Mouse (Mus musculus) kidney, adult 2 months (tissue): Measurements from ENCODE around the gene Cpeb4. TPM values are rescaled to one million over a fixed set of nuclear protein-coding genes. Genes with fewer than 3 reads are reported as not detected.
"Not testable (repeated sequence)": the region's sequence is repeated elsewhere in the genome, so short reads cannot be mapped to it uniquely, and the experiment has no call there.

Source experiments
- DNase-seq: peaks from one replicate; pipeline ENCODE4 v3.0.0; 2021
- H3K27ac ChIP-seq: fragments of 200-500 bp; 2 replicates; pipeline ENCODE4 v1.5.1; 2012; ENCODE audit warnings: low read depth, low read length, control low read depth, inconsistent platforms; ENCODE audit not compliant: insufficient read depth
- H3K27me3 ChIP-seq: fragments of 200-500 bp; replicated peaks from 2 replicates; pipeline ENCODE4 v1.6.1; 2012; ENCODE audit warnings: mild to moderate bottlenecking, moderate library complexity, low read length, inconsistent platforms; ENCODE audit not compliant: control insufficient read depth, insufficient read depth
- H3K36me3 ChIP-seq: fragments of 200-500 bp; 2 replicates; pipeline ENCODE4 v1.6.1; 2012; ENCODE audit warnings: mild to moderate bottlenecking, moderate library complexity, low read length, inconsistent platforms; ENCODE audit not compliant: control insufficient read depth, insufficient read depth
- H3K4me1 ChIP-seq: fragments of 200-500 bp; 2 replicates; pipeline ENCODE4 v1.6.1; 2011; ENCODE audit warnings: low read length; ENCODE audit not compliant: control insufficient read depth, insufficient read depth
- H3K4me3 ChIP-seq: fragments of 200-500 bp; 2 replicates; pipeline ENCODE4 v1.5.1; 2011; ENCODE audit warnings: mild to moderate bottlenecking, low read depth, low read length, control low read depth; ENCODE audit not compliant: insufficient read depth
- CTCF ChIP-seq: fragments of 200-500 bp; conservative IDR thresholded peaks from 2 replicates; pipeline ENCODE4 v1.5.1; 2011; ENCODE audit warnings: low read depth, mild to moderate bottlenecking, control low read depth, low read length, moderate library complexity, mixed read lengths; ENCODE audit not compliant: insufficient read depth, insufficient read length
- POLR2A ChIP-seq: fragments of 200-500 bp; IDR thresholded peaks from one replicate; pipeline ENCODE4 v1.6.1; 2011; ENCODE audit warnings: low read depth, low read length, control low read depth
- WGBS: fragments of 180-500 bp; shearing (Covaris S2); methylation state at CpG from one replicate; pipeline ENCODE4 v1.1.7; 2018; 5-methylcytosine and 5-hydroxymethylcytosine counted together
- polyA plus RNA-seq: library from polyadenylated mRNA; depleted of rRNA; stranded (reverse); fragments of >200 nt; gene quantifications from 2 replicates; pipeline ENCODE4 v1.2.3, GENCODE M21; 2012

Gene Cpeb4
- polyA plus RNA-seq, 1 experiment = 30.0 TPM

DNA sequence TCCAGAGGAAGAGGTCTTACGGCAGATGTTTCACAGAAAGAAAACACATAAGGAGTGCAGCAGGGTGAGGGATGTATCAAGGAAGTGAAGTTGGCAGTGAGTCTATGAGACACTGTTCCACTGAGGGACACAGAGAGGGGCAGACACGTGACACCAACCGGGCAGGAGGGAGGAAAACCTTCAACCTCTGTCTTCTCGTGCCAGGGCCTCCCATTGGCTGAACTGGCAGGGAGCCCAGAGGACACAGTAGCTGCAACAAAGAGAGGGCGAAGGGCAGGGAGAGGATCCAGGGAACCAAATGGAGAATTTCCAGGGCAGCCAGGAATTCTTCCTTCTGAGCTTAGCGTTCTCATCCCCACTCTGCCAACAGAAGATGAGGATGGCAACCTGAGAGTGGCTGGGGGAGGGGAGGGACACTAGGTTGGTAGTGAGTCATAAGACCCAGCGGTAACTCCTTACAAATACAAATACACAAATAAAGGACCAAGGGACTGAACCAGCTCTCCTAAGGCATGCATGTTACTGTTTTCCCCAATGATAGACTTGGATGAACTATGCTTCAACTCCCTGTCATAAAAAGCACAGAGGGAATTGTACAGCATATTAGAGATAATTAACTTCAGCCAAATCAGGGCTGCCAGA, 33.4 kb upstream of the Cpeb4 start:
- DNase-seq = peak; percentile 98
- no peak for TF ChIP-seq POLR2A
- TF ChIP-seq CTCF = no peak
- H3K27me3 ChIP-seq = no peaks in the 10 kb centered on the region
- peaks cover 37% of the 10 kb centered on the region for H3K4me1 ChIP-seq
- no peak overlapping the region for H3K4me3 ChIP-seq
- H3K27ac ChIP-seq = peak overlapping the region; percentile 41
- 16% methylated on average over 7 of the region's 7 CpGs for WGBS
- no peaks in the 10 kb centered on the region for H3K36me3 ChIP-seq

DNA sequence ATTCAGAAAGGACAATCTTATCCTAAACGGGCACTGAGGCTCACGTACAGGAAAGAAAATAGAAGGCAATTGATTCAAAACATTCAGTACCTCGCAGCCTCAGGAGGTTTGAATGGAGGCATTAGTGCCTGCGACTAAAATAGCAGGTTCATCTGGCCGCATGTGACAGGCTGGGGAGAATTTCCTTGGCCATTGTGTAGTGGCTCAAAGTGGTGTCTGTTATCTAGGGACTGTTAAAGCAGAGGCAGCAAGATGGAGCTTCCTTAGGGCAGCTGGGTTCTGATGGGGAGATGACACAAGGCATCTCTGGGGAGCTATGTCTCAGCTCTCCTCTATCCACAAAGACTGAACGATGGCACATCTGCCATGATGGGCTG, 32.9 kb upstream of the Cpeb4 start:
- 35% methylated on average over 6 of the region's 6 CpGs for WGBS

DNA sequence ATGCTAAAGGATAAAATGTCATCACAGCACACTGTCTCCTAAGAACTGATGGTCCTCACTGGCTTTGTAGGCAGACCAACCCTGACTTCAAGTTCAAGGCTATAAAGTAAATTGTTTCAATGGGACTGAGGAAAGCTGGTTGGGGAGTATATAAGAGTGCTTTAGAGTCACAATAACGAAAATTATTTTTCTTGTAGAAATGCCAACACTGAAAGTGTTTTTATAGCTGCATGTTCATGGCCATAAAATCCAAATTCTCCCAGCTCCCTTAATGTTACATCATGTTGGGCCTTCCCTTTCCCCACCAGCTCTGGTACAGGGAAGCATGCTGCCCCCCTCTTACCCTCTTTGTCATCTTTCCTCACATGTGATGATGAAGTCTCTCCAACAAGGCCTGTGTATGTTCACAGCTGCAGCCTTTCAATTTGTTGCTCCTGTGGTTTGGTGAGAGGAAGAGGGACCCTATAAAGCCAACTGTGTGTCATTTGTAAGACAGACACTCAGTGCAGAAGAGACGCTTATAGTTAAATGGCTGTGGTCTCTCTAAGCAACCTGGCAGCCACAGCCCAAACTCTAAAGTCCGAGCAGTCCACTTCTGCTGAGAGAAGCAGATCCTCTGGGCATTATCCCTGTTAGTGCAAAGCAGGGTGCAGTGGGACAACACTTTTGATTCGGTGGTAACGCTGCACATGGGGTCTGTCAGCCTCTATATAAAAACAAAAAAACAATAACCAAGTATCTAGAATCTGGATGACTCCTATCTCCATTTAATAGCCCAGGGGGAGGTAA, 29.6 kb upstream of the Cpeb4 start:
- peak; percentile 52 for DNase-seq
- peak overlapping the region; percentile 36; the same call in 1 of the 2 replicates for H3K27ac ChIP-seq
- peaks cover 33% of the 10 kb centered on the region for H3K4me1 ChIP-seq
- no peaks in the 10 kb centered on the region for H3K36me3 ChIP-seq
- H3K4me3 ChIP-seq = no peak overlapping the region
- H3K27me3 ChIP-seq = no peaks in the 10 kb centered on the region
- 59% methylated on average over 5 of the region's 5 CpGs for WGBS
- TF ChIP-seq POLR2A = no peak
- no peak for TF ChIP-seq CTCF

More for the DNA sequence above, 32.9 kb upstream of the Cpeb4 start:
- Histone ChIP-seq H3K36me3 (no peaks in the 10 kb centered on the region), H3K4me3 (no peak overlapping the region), H3K4me1 (peaks cover 33% of the 10 kb centered on the region), H3K27me3 (no peaks in the 10 kb centered on the region), H3K27ac (peak overlapping the region; percentile 41)
- TF ChIP-seq CTCF = no peak
- TF ChIP-seq POLR2A = no peak
- DNase-seq = no peak

DNA sequence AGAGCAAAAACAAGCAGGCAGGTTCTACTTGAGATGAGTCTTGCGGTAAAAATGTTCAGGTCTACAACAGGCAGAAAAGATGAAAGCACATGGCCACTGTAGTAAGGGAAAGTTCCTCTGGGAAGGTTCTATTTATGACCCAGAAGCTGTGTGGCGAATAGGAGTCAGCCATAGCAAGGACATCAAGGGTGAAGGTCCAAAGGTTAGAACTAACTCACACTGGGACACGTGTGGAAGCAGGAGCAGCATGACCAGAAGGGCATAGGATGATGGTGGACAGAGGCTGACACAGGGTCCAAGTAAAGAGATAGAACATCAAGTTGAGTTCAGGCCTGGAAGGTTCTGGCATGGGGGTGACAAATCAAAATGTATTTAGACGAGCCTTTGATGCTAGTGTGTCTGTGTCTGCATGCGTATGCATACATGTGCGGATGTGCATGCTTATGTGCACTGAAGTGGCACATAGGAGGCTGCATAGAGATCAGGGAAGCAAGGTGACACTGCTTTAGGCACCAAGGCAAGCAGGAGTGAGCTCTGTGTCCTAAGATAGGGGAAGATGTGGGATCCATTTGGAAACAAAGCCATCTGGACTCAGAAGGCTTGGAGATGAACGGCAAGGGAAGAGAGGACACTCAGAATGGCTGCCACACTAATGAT, 28.7 kb upstream of the Cpeb4 start:
- Histone ChIP-seq H3K36me3 (no peaks in the 10 kb centered on the region), H3K27me3 (no peaks in the 10 kb centered on the region), H3K4me1 (peaks cover 31% of the 10 kb centered on the region), H3K4me3 (no peak overlapping the region), H3K27ac (peak overlapping the region; percentile 52; the same call in 1 of the 2 replicates)
- peak; percentile 44 for DNase-seq
- 78% methylated on average over 7 of the region's 7 CpGs for WGBS
- TF ChIP-seq POLR2A = no peak
- no peak for TF ChIP-seq CTCF

DNA sequence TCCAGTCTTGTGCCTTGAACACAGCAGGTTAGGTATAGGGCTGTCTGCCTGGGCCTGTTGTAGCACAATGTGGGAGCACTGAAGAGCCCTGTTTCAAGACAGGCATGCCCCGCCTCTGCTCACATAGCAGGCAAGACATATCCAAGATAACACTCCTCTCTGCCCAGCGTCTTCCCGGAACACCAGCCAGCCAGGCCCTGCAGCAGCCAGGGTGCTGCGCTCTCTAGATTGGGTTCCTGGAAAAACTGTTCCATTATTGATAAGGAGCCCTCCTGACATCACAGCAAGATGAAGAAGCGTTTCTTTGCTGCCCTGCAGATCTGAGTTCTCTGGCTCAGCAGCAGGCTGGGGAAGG, 28.2 kb upstream of the Cpeb4 start:
- H3K36me3 ChIP-seq = no peaks in the 10 kb centered on the region
- peaks cover 28% of the 10 kb centered on the region for H3K4me1 ChIP-seq
- no peak for DNase-seq
- no peaks in the 10 kb centered on the region for H3K27me3 ChIP-seq
- no peak for TF ChIP-seq POLR2A
- no peak for TF ChIP-seq CTCF
- H3K4me3 ChIP-seq = no peak overlapping the region
- 98% methylated on average over 5 of the region's 5 CpGs for WGBS
- H3K27ac ChIP-seq = no peak overlapping the region

DNA sequence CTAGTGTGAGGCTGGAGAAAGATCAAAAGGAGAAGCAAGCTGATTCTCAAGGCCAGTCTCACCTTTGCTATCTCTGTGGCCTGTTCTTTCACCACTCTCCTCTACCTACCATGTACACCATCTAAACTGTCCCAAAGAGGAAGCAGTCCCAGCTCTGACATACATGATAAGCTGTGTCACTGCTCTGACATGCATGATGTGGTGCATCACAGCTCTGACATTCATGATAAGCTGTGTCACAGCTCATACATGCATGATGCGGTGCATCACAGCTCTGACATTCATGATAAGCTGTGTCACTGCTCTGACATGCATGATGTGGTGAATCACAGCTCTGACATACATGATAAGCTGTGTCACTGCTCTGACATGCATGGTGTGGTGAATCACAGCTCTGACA, 26.9 kb upstream of the Cpeb4 start:
- not testable (repeated sequence) for H3K36me3 ChIP-seq, H3K27me3 ChIP-seq, DNase-seq, H3K4me3 ChIP-seq, H3K27ac ChIP-seq
- 93% methylated on average over 1 of the region's 1 CpGs for WGBS
- H3K4me1 ChIP-seq = peaks cover 20% of the 10 kb centered on the region; the same call in 1 of the 2 replicates

DNA sequence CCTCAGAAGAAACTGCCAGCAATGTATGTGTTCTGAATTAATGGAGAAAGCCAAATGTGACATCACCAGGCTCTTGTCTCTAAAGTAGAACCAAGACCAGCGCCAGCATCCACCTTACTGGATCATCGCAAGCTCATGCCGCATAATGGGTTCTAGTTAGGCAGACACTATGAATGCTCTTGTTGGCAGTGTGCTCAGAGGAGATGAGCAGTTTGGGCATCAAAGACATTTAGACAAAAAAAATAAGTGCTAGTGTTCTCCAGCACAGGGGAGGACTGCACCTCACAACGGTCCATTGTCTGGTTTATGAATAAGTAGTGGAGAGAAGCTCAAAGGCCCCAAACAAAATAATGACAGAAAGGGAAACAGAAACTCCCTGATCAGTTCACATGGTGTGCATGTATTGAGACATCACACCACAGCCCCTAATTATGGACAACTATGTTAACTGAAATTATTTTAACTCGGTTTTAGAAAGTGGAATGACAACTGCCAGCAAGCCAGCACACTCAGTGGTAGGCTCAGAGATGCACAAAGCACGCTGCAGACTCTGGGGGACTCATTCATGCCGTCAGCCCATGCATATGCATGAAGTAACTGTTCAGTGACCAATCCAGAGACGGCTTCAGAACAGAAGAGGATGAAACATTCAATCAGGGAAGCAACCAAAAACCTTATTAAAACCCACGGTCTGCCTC, 25.1 kb upstream of the Cpeb4 start:
- Histone ChIP-seq H3K4me3 (no peak overlapping the region), H3K4me1 (peaks cover 20% of the 10 kb centered on the region), H3K27ac (no peak overlapping the region), H3K36me3 (no peaks in the 10 kb centered on the region), H3K27me3 (no peaks in the 10 kb centered on the region)
- TF ChIP-seq CTCF = no peak
- no peak for DNase-seq
- WGBS = 76% methylated on average over 9 of the region's 9 CpGs
